Mouse (Mus musculus): ENCODE data around the gene Cdc7.

Cdc7 gene

GRCm38 (mm10) chr5:106991300-106991929, 27.3 kb downstream of the Cdc7 start:
- in situ Hi-C loops (cut with MboI, MseI) = no loop called here

- in situ Hi-C loops (cut with MboI, MseI) = no loop called here
These were observed 30.6 kb downstream of the Cdc7 start for GRCm38 (mm10) chr5:106994716-106995115.

GRCm38 (mm10) chr5:106995886-106996538, 31.9 kb downstream of the Cdc7 start:
- in situ Hi-C loops (cut with MboI, MseI) = no loop called here

- in situ Hi-C loops (cut with MboI, MseI) = no loop called here
These were observed 32.6 kb downstream of the Cdc7 start for GRCm38 (mm10) chr5:106996539-106997244.

- in situ Hi-C loops (cut with MboI, MseI) = no loop called here
These were observed 37.4 kb downstream of the Cdc7 start for GRCm38 (mm10) chr5:107001396-107002090.

GRCm38 (mm10) chr5:107002091-107002416, 37.9 kb downstream of the Cdc7 start:
- in situ Hi-C loops (cut with MboI, MseI) = no loop called here

- in situ Hi-C loops (cut with MboI, MseI) = loop anchor here (10.0 kb wide), 1 partner anchor 315 kb away; no protein-coding TSS in a partner anchor
These were observed 45.6 kb downstream of the Cdc7 start for GRCm38 (mm10) chr5:107009721-107010120.

GRCm38 (mm10) chr5:107010300-107010699, 46.2 kb downstream of the Cdc7 start:
- in situ Hi-C loops (cut with MboI, MseI) = loop anchor here (10.0 kb wide), 1 partner anchor 315 kb away; no protein-coding TSS in a partner anchor

- in situ Hi-C loops (cut with MboI, MseI) = loop anchor here (10.0 kb wide), 1 partner anchor 313 kb away; no protein-coding TSS in a partner anchor
These were observed 47.4 kb downstream of the Cdc7 start for GRCm38 (mm10) chr5:107011316-107012029.

GRCm38 (mm10) chr5:107012030-107012715, 48.1 kb downstream of the Cdc7 start:
- in situ Hi-C loops (cut with MboI, MseI) = loop anchor here (10.0 kb wide), 1 partner anchor 313 kb away; no protein-coding TSS in a partner anchor

- in situ Hi-C loops (cut with MboI, MseI) = loop anchor here (10.0 kb wide), 1 partner anchor 311 kb away; no protein-coding TSS in a partner anchor
These were observed 49.3 kb downstream of the Cdc7 start for GRCm38 (mm10) chr5:107013393-107013792.

- in situ Hi-C loops (cut with MboI, MseI) = loop anchor here (10.0 kb wide), 1 partner anchor 311 kb away; no protein-coding TSS in a partner anchor
These were observed 50.0 kb downstream of the Cdc7 start for GRCm38 (mm10) chr5:107014146-107014545.

- in situ Hi-C loops (cut with MboI, MseI) = loop anchor here (10.0 kb wide), 1 partner anchor 310 kb away; no protein-coding TSS in a partner anchor
These were observed 50.9 kb downstream of the Cdc7 start for GRCm38 (mm10) chr5:107015046-107015421.

GRCm38 (mm10) chr5:107015422-107016081, 51.4 kb downstream of the Cdc7 start:
- in situ Hi-C loops (cut with MboI, MseI) = loop anchor here (10.0 kb wide), 1 partner anchor 309 kb away; no protein-coding TSS in a partner anchor

- in situ Hi-C loops (cut with MboI, MseI) = loop anchor here (10.0 kb wide), 1 partner anchor 308 kb away; no protein-coding TSS in a partner anchor
These were observed 52.4 kb downstream of the Cdc7 start for GRCm38 (mm10) chr5:107016538-107016937.

- in situ Hi-C loops (cut with MboI, MseI) = loop anchor here (10.0 kb wide), 1 partner anchor 307 kb away; no protein-coding TSS in a partner anchor
These were observed 53.4 kb downstream of the Cdc7 start for GRCm38 (mm10) chr5:107017544-107017943.

GRCm38 (mm10) chr5:107019057-107019456, 54.9 kb downstream of the Cdc7 start:
- in situ Hi-C loops (cut with MboI, MseI) = loop anchor here (10.0 kb wide), 1 partner anchor 306 kb away; no protein-coding TSS in a partner anchor

GRCm38 (mm10) chr5:107019904-107020303, 55.8 kb downstream of the Cdc7 start:
- in situ Hi-C loops (cut with MboI, MseI) = loop anchor here (10.0 kb wide), 1 partner anchor 305 kb away; no protein-coding TSS in a partner anchor

GRCm38 (mm10) chr5:107020366-107020765, 56.2 kb downstream of the Cdc7 start:
- in situ Hi-C loops (cut with MboI, MseI) = no loop called here

All from T-helper 2 cell (primary cell).